Mouse (Mus musculus) G1E (cell line): ENCODE measurements around the gene Kcna5. TPM values are rescaled to one million over a fixed set of nuclear protein-coding genes. Genes with fewer than 3 reads are reported as not detected.

Experiments
- ATAC-seq: 2 replicates; pipeline ENCODE4 v1.8.0; 2016; ENCODE audit warnings: mild to moderate bottlenecking; ENCODE audit not compliant: insufficient number of reproducible peaks, poor library complexity, low FRiP score, severe bottlenecking; ENCODE audit errors: extremely low read depth
- DNase-seq: peaks from one replicate; pipeline ENCODE4 v3.0.0; 2012; ENCODE audit warnings: low spot score
- H3K27me3 ChIP-seq: 2 replicates; pipeline ENCODE4 v1.6.1; 2012; ENCODE audit warnings: mild to moderate bottlenecking, low read length, inconsistent platforms; ENCODE audit not compliant: insufficient read depth
- H3K36me3 ChIP-seq: replicated peaks from 2 replicates; pipeline ENCODE3; 2012; ENCODE audit warnings: mild to moderate bottlenecking, inconsistent platforms
- H3K4me1 ChIP-seq: 2 replicates; pipeline ENCODE4 v1.6.1; 2012; ENCODE audit warnings: low read depth, low read length, inconsistent platforms, mixed read lengths; ENCODE audit not compliant: insufficient read depth
- H3K4me3 ChIP-seq: 2 replicates; pipeline ENCODE4 v1.5.1; 2012; ENCODE audit warnings: low read depth, mild to moderate bottlenecking, inconsistent platforms, low read length, moderate library complexity, mixed read lengths
- H3K9me3 ChIP-seq: replicated peaks from 2 replicates; pipeline ENCODE4 v1.6.1; 2012; ENCODE audit warnings: inconsistent platforms
- CTCF ChIP-seq: IDR thresholded peaks from 2 replicates; pipeline ENCODE4 v1.5.1; 2012; ENCODE audit warnings: low read depth, low read length, inconsistent platforms, mixed read lengths
- GATA1 ChIP-seq: IDR thresholded peaks from 2 replicates; pipeline ENCODE4 v1.6.1; 2012; ENCODE audit warnings: borderline replicate concordance, low read length, inconsistent platforms, mixed read lengths
- GATA2 ChIP-seq: IDR thresholded peaks from 2 replicates; pipeline ENCODE4 v1.6.1; 2012; ENCODE audit warnings: low read depth, low read length, inconsistent platforms, borderline replicate concordance
- POLR2AphosphoS5 ChIP-seq: IDR thresholded peaks from 2 replicates; pipeline ENCODE4 v1.6.1; 2012; ENCODE audit warnings: low read depth, low read length, inconsistent platforms; ENCODE audit not compliant: insufficient replicate concordance
- TAL1 ChIP-seq: conservative IDR thresholded peaks from 2 replicates; pipeline ENCODE4 v1.6.1; 2012; ENCODE audit warnings: low read depth, low read length, inconsistent platforms, mixed read lengths
- polyA plus RNA-seq: library from polyadenylated mRNA; stranded (reverse); fragments of >175 nt; gene quantifications from 2 replicates; pipeline ENCODE4 v1.2.3, GENCODE M21; 2012
- total RNA-seq, 2 experiments: library from RNA; stranded (forward) in 1 of 2; stranded (reverse) in 1 of 2; fragments of 200-1000 nt in 1 of 2; fragments of >200 nt in 1 of 2; fragmentation: Nextera tagmentation in 1 of 2; gene quantifications; 2 replicates each; pipeline ENCODE4 v1.2.3; 2014 to 2017

Kcna5 gene
- total and polyA plus RNA-seq, 3 experiments = not detected

- no peak for DNase-seq
- H3K4me1 ChIP-seq = no peaks in the 10 kb centered on the region
- H3K36me3 ChIP-seq = no peaks in the 10 kb centered on the region
- H3K4me3 ChIP-seq = no peak overlapping the region
- H3K9me3 ChIP-seq = peaks cover 68% of the 10 kb centered on the region
- no peak; the same call in 1 of the 2 replicates for ATAC-seq
- H3K27me3 ChIP-seq = no peaks in the 10 kb centered on the region
- no peak for TF ChIP-seq POLR2AphosphoS5
- TF ChIP-seq GATA1 = no peak
- TF ChIP-seq CTCF = no peak
- no peak for TF ChIP-seq TAL1
- TF ChIP-seq GATA2 = no peak
Observed at GRCm38 (mm10) chr6:126544107-126545036, 9.2 kb upstream of the Kcna5 start.

DNA sequence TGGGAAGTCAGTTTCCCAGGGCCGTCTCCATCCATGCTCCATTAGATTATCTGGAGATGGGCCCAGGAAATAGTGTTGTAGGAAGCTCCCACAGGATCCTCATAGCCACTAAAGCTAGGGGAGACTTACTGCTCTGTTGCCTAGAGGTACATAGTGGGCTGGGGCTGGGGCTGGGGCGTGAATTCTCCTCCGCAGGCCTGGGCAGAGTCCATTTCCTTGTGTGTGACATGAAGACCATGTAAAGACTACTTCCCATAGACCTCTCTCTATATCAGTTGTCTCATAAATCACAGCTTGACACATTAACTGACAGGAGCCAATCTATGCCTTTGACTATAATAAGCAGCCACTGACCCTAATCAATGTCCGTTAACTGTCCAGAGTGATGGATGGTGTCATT lies 7.5 kb upstream of the Kcna5 start:
- Histone ChIP-seq H3K9me3 (peaks cover 64% of the 10 kb centered on the region), H3K4me3 (no peak overlapping the region), H3K4me1 (no peaks in the 10 kb centered on the region), H3K27me3 (no peaks in the 10 kb centered on the region), H3K36me3 (no peaks in the 10 kb centered on the region)
- ATAC-seq (no peak), DNase-seq (no peak)
- TF ChIP-seq GATA2 = no peak
- no peak for TF ChIP-seq GATA1
- no peak for TF ChIP-seq TAL1
- no peak for TF ChIP-seq POLR2AphosphoS5

GRCm38 (mm10) chr6:126537512-126537911 lies 2.3 kb upstream of the Kcna5 start:
- DNase-seq (no peak), ATAC-seq (no peak)
- H3K4me1 ChIP-seq = no peaks in the 10 kb centered on the region
- peaks cover 68% of the 10 kb centered on the region for H3K9me3 ChIP-seq
- TF ChIP-seq TAL1 (no peak), POLR2AphosphoS5 (no peak), GATA1 (no peak), GATA2 (no peak), CTCF (no peak)
- no peaks in the 10 kb centered on the region for H3K27me3 ChIP-seq
- H3K36me3 ChIP-seq = no peaks in the 10 kb centered on the region
- H3K4me3 ChIP-seq = no peak overlapping the region

- no peak for DNase-seq
- no peak for TF ChIP-seq CTCF
- no peak for TF ChIP-seq GATA1
- no peak for TF ChIP-seq TAL1
- no peak for TF ChIP-seq GATA2
- TF ChIP-seq POLR2AphosphoS5 = no peak
- Histone ChIP-seq H3K27me3 (no peaks in the 10 kb centered on the region), H3K4me3 (no peak overlapping the region), H3K9me3 (peaks cover 70% of the 10 kb centered on the region), H3K4me1 (no peaks in the 10 kb centered on the region), H3K36me3 (no peaks in the 10 kb centered on the region)
- no peak for ATAC-seq
Observed at GRCm38 (mm10) chr6:126536926-126537325, 1.7 kb upstream of the Kcna5 start.

- DNase-seq (no peak), ATAC-seq (no peak)
- Histone ChIP-seq H3K27me3 (no peaks in the 10 kb centered on the region), H3K4me1 (no peaks in the 10 kb centered on the region), H3K9me3 (peaks cover 62% of the 10 kb centered on the region), H3K4me3 (no peak overlapping the region), H3K36me3 (no peaks in the 10 kb centered on the region)
- no peak for TF ChIP-seq CTCF
Observed at GRCm38 (mm10) chr6:126535911-126536270, 679 bp upstream of the Kcna5 start.

DNA sequence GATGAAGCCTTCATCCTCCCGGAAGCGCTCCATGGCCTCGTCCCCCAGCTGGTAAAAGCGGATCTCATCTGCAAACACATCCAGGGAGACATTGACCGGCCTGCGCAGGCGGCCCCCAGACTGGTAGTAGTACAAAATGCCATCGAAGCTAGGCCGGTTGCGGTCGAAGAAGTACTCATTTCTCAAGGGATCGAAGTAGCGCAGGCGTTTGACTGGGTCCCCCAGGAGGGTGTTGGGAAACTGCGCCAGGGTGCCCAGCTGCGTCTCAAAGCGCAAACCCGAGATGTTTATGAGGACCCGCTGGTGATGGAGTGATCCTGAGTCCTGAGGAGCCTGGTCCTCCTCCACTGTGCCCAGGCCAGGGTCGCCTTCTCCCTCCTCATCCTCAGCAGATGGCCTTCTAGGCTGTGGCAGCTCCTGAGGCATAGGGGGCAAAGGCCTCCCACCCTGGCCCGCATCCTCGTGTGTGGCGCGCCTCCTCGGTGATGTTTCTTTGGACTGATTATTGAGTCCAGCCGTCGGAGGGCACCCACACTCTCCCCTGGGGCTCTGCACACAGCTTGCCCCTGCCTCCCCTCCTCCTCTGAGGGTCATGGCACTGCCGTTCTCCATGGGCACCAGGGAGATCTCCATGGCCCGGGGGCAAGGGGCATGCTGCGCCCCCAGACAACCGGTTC lies 543 bp downstream of the Kcna5 start:
- TF ChIP-seq GATA2 (no peak), POLR2AphosphoS5 (no peak), CTCF (no peak), TAL1 (no peak), GATA1 (no peak)
- H3K9me3 ChIP-seq = peaks cover 66% of the 10 kb centered on the region
- DNase-seq (no peak), ATAC-seq (no peak)
- no peaks in the 10 kb centered on the region for H3K4me1 ChIP-seq
- H3K36me3 ChIP-seq = no peaks in the 10 kb centered on the region
- H3K4me3 ChIP-seq = peak overlapping the region; percentile 7; the same call in 1 of the 2 replicates
- no peaks in the 10 kb centered on the region for H3K27me3 ChIP-seq
